ENCODE assay signal across 15 mouse cellular contexts in genomic region chr3:36004028-36004895, GRCm38 (mm10). TPM values are rescaled to one million over a fixed set of nuclear protein-coding genes. Genes with fewer than 3 reads are reported as not detected.
DNase-seq lines count a peak whose midpoint lies in the region; ATAC-seq and TF ChIP-seq lines count a peak whose summit lies in the region.
"Had no signal": no experiment of that assay in that cellular context is flagged by ENCODE, and none has a peak within 500 bp of the region (broad histone marks: within the 10 kb centered on the region; RNA-seq: fewer than 3 reads in every experiment).

No protein-coding gene starts in this region.

- H3K27ac ChIP-seq in heart, embryonic 15.5 days: peak overlapping the region; percentile 31; the same call in 1 of the 2 replicates
- no peak overlapping the region for H3K27ac ChIP-seq in heart, embryonic 11.5 days (ENCODE audit: low read depth, low read length)
- H3K27ac ChIP-seq in limb, embryonic 13.5 days: no peak overlapping the region
- H3K27ac ChIP-seq in limb, embryonic 10.5 days: no peak overlapping the region
- H3K27ac ChIP-seq in lung, embryonic 14.5 days (ENCODE audit: low read depth): no peak overlapping the region
- no peak overlapping the region for H3K27ac ChIP-seq in intestine, postnatal 0 days (ENCODE audit: low read depth, low read length)
- H3K27ac ChIP-seq: embryonic facial prominence, embryonic 15.5 days; heart, embryonic 10.5 days; lung, embryonic 15.5 days had no signal

- peaks cover 3% of the 10 kb centered on the region for H3K4me1 ChIP-seq in heart, embryonic 15.5 days (replicated peaks)
- no peaks in the 10 kb centered on the region for H3K4me1 ChIP-seq in heart, embryonic 11.5 days (ENCODE audit: control insufficient read depth, insufficient read depth, low read length)
- H3K4me1 ChIP-seq in limb, embryonic 13.5 days: 0 out of 2 replicates have a peak, but pooled peaks cover 10% of the 10 kb centered on the region
- H3K4me1 ChIP-seq in limb, embryonic 10.5 days: peaks cover 4% of the 10 kb centered on the region; the same call in 1 of the 2 replicates
- no peaks in the 10 kb centered on the region for H3K4me1 ChIP-seq in lung, embryonic 14.5 days (ENCODE audit: insufficient read depth)
- peaks cover 5% of the 10 kb centered on the region; the same call in 1 of the 2 replicates for H3K4me1 ChIP-seq in intestine, postnatal 0 days (replicated peaks; ENCODE audit: control insufficient read depth, insufficient read depth, low read length)
- H3K4me1 ChIP-seq: embryonic facial prominence, embryonic 15.5 days had no signal

- no peak overlapping the region for H3K4me2 ChIP-seq in heart, embryonic 15.5 days
- H3K4me2 ChIP-seq in heart, embryonic 11.5 days: no peak overlapping the region
- no peak overlapping the region for H3K4me2 ChIP-seq in limb, embryonic 13.5 days (replicated peaks)
- H3K4me2 ChIP-seq in lung, embryonic 14.5 days: no peak overlapping the region
- no peak overlapping the region for H3K4me2 ChIP-seq in intestine, postnatal 0 days (replicated peaks; ENCODE audit: low read depth)
- H3K4me2 ChIP-seq: embryonic facial prominence, embryonic 15.5 days; lung, embryonic 15.5 days had no signal

- TF ChIP-seq CTCF in lung, embryonic 14.5 days (IDR thresholded peaks at IDR 0.05; ENCODE audit: low read depth): no peak
- no peak for TF ChIP-seq CTCF in intestine, postnatal 0 days (IDR thresholded peaks at IDR 0.05; ENCODE audit: low read depth)

- no peaks in the 10 kb centered on the region for H3K36me3 ChIP-seq in heart, embryonic 15.5 days
- no peaks in the 10 kb centered on the region for H3K36me3 ChIP-seq in heart, embryonic 11.5 days (ENCODE audit: control insufficient read depth, insufficient read depth, low read length)
- no peaks in the 10 kb centered on the region for H3K36me3 ChIP-seq in limb, embryonic 13.5 days
- no peaks in the 10 kb centered on the region for H3K36me3 ChIP-seq in limb, embryonic 10.5 days
- H3K36me3 ChIP-seq in lung, embryonic 14.5 days (ENCODE audit: insufficient read depth): no peaks in the 10 kb centered on the region
- H3K36me3 ChIP-seq in intestine, postnatal 0 days (ENCODE audit: control insufficient read depth, insufficient read depth): no peaks in the 10 kb centered on the region
- H3K36me3 ChIP-seq: embryonic facial prominence, embryonic 15.5 days; heart, embryonic 10.5 days; lung, embryonic 15.5 days had no signal

- 31% methylated on average over 4 of the region's 4 CpGs for WGBS in heart, embryonic 15.5 days
- 67% methylated on average over 4 of the region's 4 CpGs for WGBS in heart, embryonic 11.5 days (ENCODE audit: insufficient replicate concordance)
- WGBS in limb, embryonic 13.5 days: 44% methylated on average over 4 of the region's 4 CpGs
- 93% methylated on average over 4 of the region's 4 CpGs for WGBS in limb, embryonic 10.5 days
- WGBS in lung, embryonic 14.5 days: 52% methylated on average over 4 of the region's 4 CpGs
- WGBS in intestine, postnatal 0 days: 58% methylated on average over 4 of the region's 4 CpGs

- no peaks in the 10 kb centered on the region for H3K9me3 ChIP-seq in heart, embryonic 15.5 days (replicated peaks)
- no peaks in the 10 kb centered on the region for H3K9me3 ChIP-seq in heart, embryonic 11.5 days (replicated peaks; ENCODE audit: control insufficient read depth, low read length)
- H3K9me3 ChIP-seq in limb, embryonic 13.5 days: no peaks in the 10 kb centered on the region
- no peaks in the 10 kb centered on the region for H3K9me3 ChIP-seq in limb, embryonic 10.5 days (replicated peaks)
- H3K9me3 ChIP-seq in lung, embryonic 14.5 days (ENCODE audit: low read depth, low read length): no peaks in the 10 kb centered on the region
- H3K9me3 ChIP-seq in intestine, postnatal 0 days (ENCODE audit: control insufficient read depth): 0 out of 2 replicates have a peak, but pooled peaks cover 3% of the 10 kb centered on the region
- H3K9me3 ChIP-seq: embryonic facial prominence, embryonic 15.5 days; heart, embryonic 10.5 days; lung, embryonic 15.5 days had no signal

- H3K4me3 ChIP-seq in heart, embryonic 15.5 days: no peak overlapping the region
- H3K4me3 ChIP-seq in heart, embryonic 11.5 days (ENCODE audit: low read depth, low read length): no peak overlapping the region
- no peak overlapping the region for H3K4me3 ChIP-seq in limb, embryonic 13.5 days
- H3K4me3 ChIP-seq in limb, embryonic 10.5 days: no peak overlapping the region
- no peak overlapping the region for H3K4me3 ChIP-seq in lung, embryonic 14.5 days (ENCODE audit: low read depth, low read length)
- no peak overlapping the region for H3K4me3 ChIP-seq in intestine, postnatal 0 days (ENCODE audit: low read depth, low read length)
- H3K4me3 ChIP-seq: embryonic facial prominence, embryonic 15.5 days; heart, embryonic 10.5 days; lung, embryonic 15.5 days had no signal

- ATAC-seq in heart, embryonic 15.5 days (replicated peaks; ENCODE audit: insufficient number of reproducible peaks, insufficient read depth, low FRiP score, low read depth): no peak
- ATAC-seq in heart, embryonic 11.5 days (replicated peaks; ENCODE audit: insufficient number of reproducible peaks, low FRiP score, low TSS enrichment): no peak
- 0 out of 2 replicates have a peak, but pooled peaks have one; percentile 9 for ATAC-seq in limb, embryonic 13.5 days (ENCODE audit: low FRiP score, low read depth)
- no peak for ATAC-seq in lung, embryonic 14.5 days (ENCODE audit: insufficient read depth)
- no peak for ATAC-seq in intestine, postnatal 0 days
- ATAC-seq: CD4-positive, CD25-positive, alpha-beta regulatory T cell, adult 4 months had no signal

- H3K27me3 ChIP-seq in heart, embryonic 15.5 days: no peaks in the 10 kb centered on the region
- no peaks in the 10 kb centered on the region for H3K27me3 ChIP-seq in heart, embryonic 11.5 days (ENCODE audit: control insufficient read depth, insufficient read depth, low read length)
- H3K27me3 ChIP-seq in limb, embryonic 13.5 days: no peaks in the 10 kb centered on the region
- no peaks in the 10 kb centered on the region for H3K27me3 ChIP-seq in limb, embryonic 10.5 days (ENCODE audit: low read depth, poor library complexity, severe bottlenecking)
- H3K27me3 ChIP-seq in lung, embryonic 14.5 days (ENCODE audit: insufficient read depth, low read length): no peaks in the 10 kb centered on the region
- no peaks in the 10 kb centered on the region for H3K27me3 ChIP-seq in intestine, postnatal 0 days (replicated peaks; ENCODE audit: control insufficient read depth, insufficient read depth, low read length)
- H3K27me3 ChIP-seq: embryonic facial prominence, embryonic 15.5 days; lung, embryonic 15.5 days had no signal

- H3K9ac ChIP-seq in heart, embryonic 15.5 days: no peak overlapping the region
- H3K9ac ChIP-seq in heart, embryonic 11.5 days (ENCODE audit: low read depth, low read length): no peak overlapping the region
- no peak overlapping the region for H3K9ac ChIP-seq in limb, embryonic 13.5 days
- no peak overlapping the region for H3K9ac ChIP-seq in lung, embryonic 14.5 days
- no peak overlapping the region for H3K9ac ChIP-seq in intestine, postnatal 0 days (ENCODE audit: low read depth, low read length)
- H3K9ac ChIP-seq: embryonic facial prominence, embryonic 15.5 days; lung, embryonic 15.5 days had no signal

- no peak for DNase-seq in limb, embryonic 10.5 days (ENCODE audit: low spot score)
- peak; percentile 51 to 56 for DNase-seq in adrenal gland, postnatal 36 days
- DNase-seq in lung, embryonic 14.5 days: peak; percentile 76
- no peak for DNase-seq in gastrocnemius, adult 8-10 months (ENCODE audit: low spot score in 2 of 2)

RNA-seq across cellular contexts. Expression of gene Mccc1, which starts 3.8 kb away (rescaled TPM):
- 63.1 and 64.3 TPM in 2 replicates for polyA plus RNA-seq in heart, embryonic 15.5 days (2015; fragmentation: Nextera tagmentation; extraction: Ambion mirVana)
- polyA plus RNA-seq in heart, embryonic 11.5 days (2014; fragmentation: Nextera tagmentation; extraction: Ambion mirVana): 46.6 and 47.7 TPM in 2 replicates
- polyA plus RNA-seq in limb, embryonic 13.5 days (2015; fragmentation: Nextera tagmentation; extraction: Ambion mirVana): 38.8 and 39.4 TPM in 2 replicates
- 40.7 and 42.4 TPM in 2 replicates for polyA plus RNA-seq in limb, embryonic 10.5 days (2016; fragmentation: Nextera tagmentation; extraction: Ambion mirVana)
- 100 to 1,000 TPM in 1 of 2 experiments, 10 to 100 TPM in 1; 86.7 to 120 TPM for total RNA-seq in adrenal gland, postnatal 36 days (2021)
- 31.7 and 33.1 TPM in 2 replicates for polyA plus RNA-seq in lung, embryonic 14.5 days (2014; fragmentation: Nextera tagmentation; extraction: Ambion mirVana)
- 10 to 100 TPM; 30.8 to 35.0 (median 31.7) TPM for total RNA-seq in gastrocnemius, adult 8-10 months (2022)
- 23.5 and 27.7 TPM in 2 replicates for polyA plus RNA-seq in intestine, postnatal 0 days (2015; fragmentation: Nextera tagmentation; extraction: Ambion mirVana)

RNA-seq across cellular contexts. Expression of gene Ccdc144b, which starts 49.1 kb away (rescaled TPM):
- 0.08 and 0.09 TPM in 2 replicates for polyA plus RNA-seq in heart, embryonic 15.5 days (2015; fragmentation: Nextera tagmentation; extraction: Ambion mirVana)
- 0.03 TPM in 2 replicates for polyA plus RNA-seq in heart, embryonic 11.5 days (2014; fragmentation: Nextera tagmentation; extraction: Ambion mirVana)
- polyA plus RNA-seq in limb, embryonic 13.5 days (2015; fragmentation: Nextera tagmentation; extraction: Ambion mirVana): 0.03 TPM in 1 of 2 replicates, not detected in the other
- not detected in 2 replicates for polyA plus RNA-seq in limb, embryonic 10.5 days (2016; fragmentation: Nextera tagmentation; extraction: Ambion mirVana)
- total RNA-seq in adrenal gland, postnatal 36 days (2021): under 1 TPM; 0.07 to 0.10 TPM
- polyA plus RNA-seq in lung, embryonic 14.5 days (2014; fragmentation: Nextera tagmentation; extraction: Ambion mirVana): not detected in 2 replicates
- not detected for total RNA-seq in gastrocnemius, adult 8-10 months (2022)
- not detected in 2 replicates for polyA plus RNA-seq in intestine, postnatal 0 days (2015; fragmentation: Nextera tagmentation; extraction: Ambion mirVana)
- total RNA-seq: layer of hippocampus, adult 18-20 months had no signal
- polyA plus RNA-seq: CD4-positive, CD25-positive, alpha-beta regulatory T cell, adult 4 months; embryonic facial prominence, embryonic 15.5 days; heart, embryonic 10.5 days; lung, embryonic 15.5 days; neural tube, embryonic 14.5 days; stomach, embryonic 16.5 days had no signal

Comparison
In these comparisons a context has a peak if more than half of its experiments do, and no peak if none do; other contexts are left out.
1. DNase-seq: peak in adrenal gland, postnatal 36 days (2 of 2) and lung, embryonic 14.5 days (single experiment); none in limb, embryonic 10.5 days (single experiment) and gastrocnemius, adult 8-10 months (0 of 2).